Mouse (Mus musculus) small intestine, adult 2 months (tissue): ENCODE data around the gene Pfkfb3. TPM values are rescaled to one million over a fixed set of nuclear protein-coding genes. Genes with fewer than 3 reads are reported as not detected.
"Not testable (repeated sequence)": the region's sequence is repeated elsewhere in the genome, so short reads cannot be mapped to it uniquely, and the experiment has no call there.

Experiments used
- H3K27ac ChIP-seq: fragments of 200-500 bp; 2 replicates; pipeline ENCODE4 v1.5.1; 2012; ENCODE audit warnings: low read depth, low read length, control low read depth, inconsistent platforms; ENCODE audit not compliant: insufficient read depth
- H3K27me3 ChIP-seq: fragments of 200-500 bp; 2 replicates; pipeline ENCODE4 v1.6.1; 2012; ENCODE audit warnings: mild to moderate bottlenecking, moderate library complexity, low read length, inconsistent platforms; ENCODE audit not compliant: control insufficient read depth, insufficient read depth
- H3K36me3 ChIP-seq: fragments of 200-500 bp; 2 replicates; pipeline ENCODE4 v1.6.1; 2012; ENCODE audit warnings: mild to moderate bottlenecking, low read length, control low read depth, inconsistent platforms; ENCODE audit not compliant: control insufficient read depth, insufficient read depth
- H3K4me1 ChIP-seq: fragments of 200-500 bp; 2 replicates; pipeline ENCODE4 v1.6.1; 2012; ENCODE audit warnings: low read length, inconsistent platforms, mixed read lengths; ENCODE audit not compliant: control insufficient read depth, insufficient read depth, insufficient read length
- H3K4me3 ChIP-seq: fragments of 200-500 bp; 2 replicates; pipeline ENCODE4 v1.5.1; 2012; ENCODE audit warnings: low read depth, mild to moderate bottlenecking, control low read depth, inconsistent platforms, low read length, moderate library complexity
- CTCF ChIP-seq: fragments of 200-500 bp; IDR thresholded peaks from 2 replicates; pipeline ENCODE4 v1.5.1; 2012; ENCODE audit warnings: low read depth, mild to moderate bottlenecking, control low read depth, inconsistent platforms, low read length, moderate library complexity, mixed read lengths; ENCODE audit not compliant: insufficient replicate concordance, insufficient read length; ENCODE audit errors: extremely low read depth
- POLR2A ChIP-seq: fragments of 200-500 bp; IDR thresholded peaks from 2 replicates; pipeline ENCODE4 v1.6.1; 2012; ENCODE audit warnings: low read depth, mild to moderate bottlenecking, control low read depth, inconsistent platforms, low read length, moderate library complexity
- WGBS: fragments of 180-500 bp; shearing (Covaris S2); methylation state at CpG from one replicate; pipeline ENCODE4 v1.1.7; 2018; 5-methylcytosine and 5-hydroxymethylcytosine counted together
- polyA plus RNA-seq: library from polyadenylated mRNA; depleted of rRNA; stranded (reverse); fragments of >200 nt; gene quantifications from 2 replicates; pipeline ENCODE4 v1.2.3, GENCODE M21; 2012

Pfkfb3 gene
- polyA plus RNA-seq, 1 experiment = 15.5 TPM

- H3K27ac ChIP-seq = no peak overlapping the region
- H3K27me3 ChIP-seq = no peaks in the 10 kb centered on the region
- TF ChIP-seq CTCF = no peak
- no peak for TF ChIP-seq POLR2A
- H3K4me1 ChIP-seq = peaks cover 9% of the 10 kb centered on the region; the same call in 1 of the 2 replicates
- no peaks in the 10 kb centered on the region for H3K36me3 ChIP-seq
- WGBS = 90% methylated on average over 1 of the region's 1 CpGs
- no peak overlapping the region for H3K4me3 ChIP-seq
These were observed 11.8 kb downstream of the Pfkfb3 start for GRCm38 (mm10) chr2:11542121-11542520.

GRCm38 (mm10) chr2:11541528-11541927, 12.3 kb downstream of the Pfkfb3 start:
- WGBS = 33% methylated on average over 1 of the region's 1 CpGs
- not testable (repeated sequence) for H3K27ac ChIP-seq, H3K4me3 ChIP-seq, H3K27me3 ChIP-seq, H3K36me3 ChIP-seq, H3K4me1 ChIP-seq

GRCm38 (mm10) chr2:11535966-11536365, 17.9 kb downstream of the Pfkfb3 start:
- no peaks in the 10 kb centered on the region for H3K27me3 ChIP-seq
- no peaks in the 10 kb centered on the region; the same call in 1 of the 2 replicates for H3K4me1 ChIP-seq
- no peaks in the 10 kb centered on the region for H3K36me3 ChIP-seq
- H3K27ac ChIP-seq = peak overlapping the region; percentile 90
- H3K4me3 ChIP-seq = peak overlapping the region; percentile 73; the same call in 1 of the 2 replicates
- 28% methylated on average over 8 of the region's 8 CpGs for WGBS
- TF ChIP-seq CTCF (no peak), POLR2A (no peak)

GRCm38 (mm10) chr2:11535412-11535928, 18.4 kb downstream of the Pfkfb3 start:
- no peaks in the 10 kb centered on the region; the same call in 1 of the 2 replicates for H3K4me1 ChIP-seq
- no peaks in the 10 kb centered on the region for H3K36me3 ChIP-seq
- WGBS = under 1% methylated on average over 32 of the region's 32 CpGs
- TF ChIP-seq POLR2A (peak; percentile 70; the same call in 1 of the 2 replicates), CTCF (peak; percentile 10; the same call in 1 of the 2 replicates)
- peak overlapping the region; percentile 73 for H3K4me3 ChIP-seq
- peak overlapping the region; percentile 90 for H3K27ac ChIP-seq
- no peaks in the 10 kb centered on the region for H3K27me3 ChIP-seq

- Histone ChIP-seq H3K4me3 (peak overlapping the region; percentile 30; the same call in 1 of the 2 replicates), H3K27me3 (no peaks in the 10 kb centered on the region), H3K4me1 (no peaks in the 10 kb centered on the region; the same call in 1 of the 2 replicates), H3K36me3 (no peaks in the 10 kb centered on the region), H3K27ac (peak overlapping the region; percentile 56)
- TF ChIP-seq CTCF (no peak), POLR2A (no peak)
- 2% methylated on average over 10 of the region's 10 CpGs for WGBS
These were observed 19.1 kb downstream of the Pfkfb3 start for GRCm38 (mm10) chr2:11534826-11535225.

GRCm38 (mm10) chr2:11530101-11530500, 23.8 kb downstream of the Pfkfb3 start:
- Histone ChIP-seq H3K4me3 (no peak overlapping the region), H3K27me3 (no peaks in the 10 kb centered on the region), H3K27ac (no peak overlapping the region), H3K36me3 (no peaks in the 10 kb centered on the region), H3K4me1 (no peaks in the 10 kb centered on the region; the same call in 1 of the 2 replicates)
- TF ChIP-seq CTCF (no peak), POLR2A (no peak)
- 69% methylated on average over 6 of the region's 6 CpGs for WGBS

- Histone ChIP-seq H3K27me3 (no peaks in the 10 kb centered on the region), H3K4me1 (no peaks in the 10 kb centered on the region), H3K36me3 (no peaks in the 10 kb centered on the region), H3K27ac (no peak overlapping the region), H3K4me3 (no peak overlapping the region)
- TF ChIP-seq CTCF (no peak), POLR2A (no peak)
- 89% methylated on average over 5 of the region's 5 CpGs for WGBS
These were observed 27.8 kb downstream of the Pfkfb3 start for GRCm38 (mm10) chr2:11526063-11526462.

GRCm38 (mm10) chr2:11524736-11525135, 29.1 kb downstream of the Pfkfb3 start:
- WGBS = 58% methylated on average over 6 of the region's 6 CpGs
- Histone ChIP-seq H3K27me3 (no peaks in the 10 kb centered on the region), H3K27ac (no peak overlapping the region), H3K4me1 (no peaks in the 10 kb centered on the region), H3K36me3 (no peaks in the 10 kb centered on the region), H3K4me3 (no peak overlapping the region)
- TF ChIP-seq POLR2A = no peak
- no peak for TF ChIP-seq CTCF
